Mouse (Mus musculus) ES-Bruce4 (cell line): Measurements from ENCODE around the gene Ankrd10. TPM values are rescaled to one million over a fixed set of nuclear protein-coding genes. Genes with fewer than 3 reads are reported as not detected.
"Not testable (repeated sequence)": the region's sequence is repeated elsewhere in the genome, so short reads cannot be mapped to it uniquely, and the experiment has no call there.

Experiments used
- H3K27ac ChIP-seq: 2 replicates; pipeline ENCODE4 v1.5.1; 2012; ENCODE audit warnings: low read length, inconsistent platforms; ENCODE audit not compliant: insufficient read depth
- H3K27me3 ChIP-seq: 2 replicates; pipeline ENCODE4 v1.6.1; 2012; ENCODE audit warnings: mild to moderate bottlenecking, low read length, inconsistent platforms; ENCODE audit not compliant: control insufficient read depth, poor library complexity, insufficient read depth, severe bottlenecking
- H3K36me3 ChIP-seq: 2 replicates; pipeline ENCODE4 v1.6.1; 2012; ENCODE audit warnings: inconsistent platforms, mild to moderate bottlenecking, low read length, moderate library complexity; ENCODE audit not compliant: control insufficient read depth, poor library complexity, insufficient read depth, severe bottlenecking
- H3K4me1 ChIP-seq: one replicate; pipeline ENCODE4 v1.8.1; 2011; ENCODE audit warnings: low read length; ENCODE audit not compliant: control insufficient read depth, insufficient read depth
- H3K4me3 ChIP-seq: 2 replicates; pipeline ENCODE4 v1.5.1; 2011; ENCODE audit warnings: low read depth, mild to moderate bottlenecking, low read length
- H3K9ac ChIP-seq: 2 replicates; pipeline ENCODE4 v1.6.1; 2012; ENCODE audit warnings: low read depth, mild to moderate bottlenecking, inconsistent platforms; ENCODE audit not compliant: poor library complexity, severe bottlenecking
- H3K9me3 ChIP-seq: replicated peaks from 2 replicates; pipeline ENCODE4 v1.6.1; 2012; ENCODE audit warnings: mild to moderate bottlenecking, low read length, inconsistent platforms; ENCODE audit not compliant: control insufficient read depth, poor library complexity, insufficient read depth, severe bottlenecking
- CTCF ChIP-seq: IDR thresholded peaks from one replicate; pipeline ENCODE4 v1.8.1; 2011; ENCODE audit warnings: low read depth, low read length
- EP300 ChIP-seq: IDR thresholded peaks from 2 replicates; pipeline ENCODE4 v1.6.1; 2011; ENCODE audit warnings: low read depth, low read length; ENCODE audit not compliant: insufficient read depth
- POLR2A ChIP-seq: IDR thresholded peaks from one replicate; pipeline ENCODE4 v1.8.1; 2011; ENCODE audit warnings: low read length; ENCODE audit not compliant: insufficient read depth
- polyA plus RNA-seq: library from polyadenylated mRNA; stranded (reverse); fragments of >200 nt; gene quantifications from 2 replicates; pipeline ENCODE4 v1.2.4, GENCODE M21; 2011; ENCODE audit warnings: low read depth; ENCODE audit not compliant: missing spikeins, insufficient read depth, insufficient read length

The Ankrd10 gene
- polyA plus RNA-seq = 101 and 104 TPM in 2 replicates

- TF ChIP-seq CTCF (no peak), EP300 (no peak), POLR2A (peak; percentile 97)
- Histone ChIP-seq H3K36me3 (peaks cover 20% of the 10 kb centered on the region), H3K27ac (peak within 1 kb of the TSS; percentile 90), H3K27me3 (no peaks in the 10 kb centered on the region), H3K9ac (peak within 1 kb of the TSS; percentile 89), H3K4me1 (peaks cover 7% of the 10 kb centered on the region), H3K9me3 (no peaks in the 10 kb centered on the region), H3K4me3 (peak within 1 kb of the TSS; percentile 77)
Observed at GRCm38 (mm10) chr8:11635611-11636081, at the start of gene Ankrd10. Gene Ankrd10 (minus strand): TSS chr8:11635757.

- Histone ChIP-seq H3K27me3 (no peaks in the 10 kb centered on the region), H3K4me1 (no peaks in the 10 kb centered on the region)
Observed at GRCm38 (mm10) chr8:11684558-11684957, 49.0 kb upstream of the Ankrd10 start.

GRCm38 (mm10) chr8:11668308-11668707 lies 32.8 kb upstream of the Ankrd10 start:
- Histone ChIP-seq H3K9ac (no peak overlapping the region), H3K36me3 (no peaks in the 10 kb centered on the region), H3K27ac (no peak overlapping the region), H3K4me3 (no peak overlapping the region), H3K27me3 (no peaks in the 10 kb centered on the region), H3K4me1 (no peaks in the 10 kb centered on the region), H3K9me3 (no peaks in the 10 kb centered on the region)
- no peak for TF ChIP-seq POLR2A
- no peak for TF ChIP-seq EP300
- TF ChIP-seq CTCF = no peak

More at GRCm38 (mm10) chr8:11684558-11684957, 49.0 kb upstream of the Ankrd10 start:
- H3K27ac ChIP-seq = no peak overlapping the region
- H3K9me3 ChIP-seq = no peaks in the 10 kb centered on the region
- TF ChIP-seq EP300 (no peak), CTCF (no peak), POLR2A (no peak)
- H3K4me3 ChIP-seq = no peak overlapping the region
- no peaks in the 10 kb centered on the region for H3K36me3 ChIP-seq
- H3K9ac ChIP-seq = no peak overlapping the region

- H3K36me3 ChIP-seq, H3K9me3 ChIP-seq, H3K4me1 ChIP-seq, H3K27me3 ChIP-seq, H3K27ac ChIP-seq, H3K9ac ChIP-seq, H3K4me3 ChIP-seq: not testable (repeated sequence)
Observed at GRCm38 (mm10) chr8:11666023-11666716, 30.6 kb upstream of the Ankrd10 start.

- TF ChIP-seq POLR2A = no peak
- TF ChIP-seq CTCF = no peak
- TF ChIP-seq EP300 = no peak
- Histone ChIP-seq H3K9me3 (no peaks in the 10 kb centered on the region), H3K4me1 (no peaks in the 10 kb centered on the region), H3K27ac (no peak overlapping the region), H3K9ac (no peak overlapping the region), H3K27me3 (no peaks in the 10 kb centered on the region), H3K4me3 (no peak overlapping the region), H3K36me3 (no peaks in the 10 kb centered on the region)
Observed at GRCm38 (mm10) chr8:11661969-11662368, 26.4 kb upstream of the Ankrd10 start.

GRCm38 (mm10) chr8:11650021-11650420 lies 14.5 kb upstream of the Ankrd10 start:
- Histone ChIP-seq H3K36me3 (no peaks in the 10 kb centered on the region), H3K9me3 (no peaks in the 10 kb centered on the region), H3K4me3 (no peak overlapping the region), H3K27ac (no peak overlapping the region), H3K9ac (no peak overlapping the region), H3K4me1 (no peaks in the 10 kb centered on the region), H3K27me3 (no peaks in the 10 kb centered on the region)
- TF ChIP-seq EP300 (no peak), POLR2A (no peak), CTCF (no peak)
